Mouse (Mus musculus) forebrain, embryonic 12.5 days (tissue): ENCODE measurements around the gene Myo16. TPM values are rescaled to one million over a fixed set of nuclear protein-coding genes. Genes with fewer than 3 reads are reported as not detected.
A peak's percentile ranks its signal among the peaks of the same experiment; 100 is the strongest.

Experiments used
- ATAC-seq: fragments of 200-750 bp; cut with Nextera tagmentation; 2 replicates; pipeline ENCODE4 v1.8.0; 2017; ENCODE audit warnings: moderate TSS enrichment; ENCODE audit not compliant: low FRiP score
- H3K27ac ChIP-seq: fragments of 300-500 bp; sonication (generic); 2 replicates; pipeline ENCODE4 v1.5.1; 2016; ENCODE audit warnings: mild to moderate bottlenecking
- H3K27me3 ChIP-seq: fragments of 300-500 bp; sonication (generic); 2 replicates; pipeline ENCODE4 v1.6.1; 2016; ENCODE audit warnings: mild to moderate bottlenecking
- H3K36me3 ChIP-seq: fragments of 300-500 bp; sonication (generic); replicated peaks from 2 replicates; pipeline ENCODE4 v1.6.1; 2016; ENCODE audit warnings: mild to moderate bottlenecking
- H3K4me1 ChIP-seq: fragments of 300-500 bp; sonication (generic); 2 replicates; pipeline ENCODE4 v1.6.1; 2016
- H3K4me2 ChIP-seq: fragments of 300-500 bp; sonication (generic); 2 replicates; pipeline ENCODE4 v1.6.1; 2016; ENCODE audit warnings: mild to moderate bottlenecking, moderate library complexity
- H3K4me3 ChIP-seq: fragments of 300-500 bp; sonication (generic); replicated peaks from 2 replicates; pipeline ENCODE4 v1.5.1; 2016; ENCODE audit warnings: mild to moderate bottlenecking
- H3K9ac ChIP-seq: fragments of 300-500 bp; sonication (generic); 2 replicates; pipeline ENCODE4 v1.6.1; 2016; ENCODE audit warnings: mild to moderate bottlenecking
- H3K9me3 ChIP-seq: fragments of 300-500 bp; sonication (generic); 2 replicates; pipeline ENCODE4 v1.6.1; 2016
- WGBS: fragments of 180-500 bp; shearing (Covaris S2); methylation state at CpG from one replicate; pipeline ENCODE4 v1.1.7; 2016; 5-methylcytosine and 5-hydroxymethylcytosine counted together
- polyA plus RNA-seq: library from polyadenylated mRNA; unstranded; fragments of >200 nt; fragmentation: Nextera tagmentation; extraction: Ambion mirVana; gene quantifications from 2 replicates; pipeline ENCODE4 v1.2.1, GENCODE M21; 2016

The Myo16 gene
- polyA plus RNA-seq, 1 experiment from 2014 or later: 1.8 TPM

GRCm38 (mm10) chr8:10161106-10161505 lies 7.4 kb downstream of the Myo16 start:
- Histone ChIP-seq H3K9ac (no peak overlapping the region), H3K27ac (no peak overlapping the region), H3K4me2 (no peak overlapping the region), H3K36me3 (no peaks in the 10 kb centered on the region), H3K27me3 (no peaks in the 10 kb centered on the region), H3K4me3 (no peak overlapping the region), H3K9me3 (no peaks in the 10 kb centered on the region), H3K4me1 (no peaks in the 10 kb centered on the region)
- ATAC-seq: no peak
- WGBS: 83% methylated on average over 3 of the region's 3 CpGs

- no peak overlapping the region for H3K27ac ChIP-seq
- no peak overlapping the region for H3K9ac ChIP-seq
- no peak overlapping the region for H3K4me2 ChIP-seq
- ATAC-seq: no peak
- no peaks in the 10 kb centered on the region for H3K9me3 ChIP-seq
- H3K36me3 ChIP-seq: no peaks in the 10 kb centered on the region
- 74% methylated on average over 2 of the region's 2 CpGs for WGBS
- H3K4me3 ChIP-seq: no peak overlapping the region
- no peaks in the 10 kb centered on the region; the same call in 1 of the 2 replicates for H3K27me3 ChIP-seq
- no peaks in the 10 kb centered on the region for H3K4me1 ChIP-seq
Observed at GRCm38 (mm10) chr8:10164959-10165358, 11.2 kb downstream of the Myo16 start.

DNA sequence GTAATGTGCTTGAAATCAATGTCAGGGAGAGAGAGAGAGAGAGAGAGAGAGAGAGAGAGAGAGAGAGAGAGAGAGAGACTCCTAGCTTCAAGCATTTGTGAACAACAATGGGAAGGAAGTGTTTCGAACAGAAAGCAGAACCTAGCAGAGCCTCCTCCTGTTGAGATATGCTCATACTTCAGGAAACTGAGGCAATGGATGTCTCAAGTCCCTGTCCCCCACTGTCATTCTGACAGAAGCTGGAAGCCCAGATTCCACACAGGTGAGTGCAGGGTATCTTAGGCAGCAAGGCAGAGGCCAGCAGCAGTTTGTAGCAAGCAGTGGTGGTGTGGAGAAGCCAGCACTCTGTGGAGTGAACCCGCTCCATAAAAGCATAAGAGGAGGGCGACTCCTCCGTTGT lies 14.6 kb downstream of the Myo16 start:
- no peak for ATAC-seq
- peaks cover 11% of the 10 kb centered on the region for H3K4me1 ChIP-seq
- H3K36me3 ChIP-seq: no peaks in the 10 kb centered on the region
- H3K27me3 ChIP-seq: no peaks in the 10 kb centered on the region; the same call in 1 of the 2 replicates
- no peak overlapping the region for H3K9ac ChIP-seq
- H3K4me3 ChIP-seq: no peak overlapping the region
- H3K4me2 ChIP-seq: no peak overlapping the region
- no peaks in the 10 kb centered on the region for H3K9me3 ChIP-seq
- no peak overlapping the region for H3K27ac ChIP-seq
- WGBS: 92% methylated on average over 4 of the region's 4 CpGs

GRCm38 (mm10) chr8:10169894-10170293 lies 16.2 kb downstream of the Myo16 start:
- no peaks in the 10 kb centered on the region for H3K36me3 ChIP-seq
- ATAC-seq: no peak
- no peaks in the 10 kb centered on the region; the same call in 1 of the 2 replicates for H3K27me3 ChIP-seq
- WGBS: 81% methylated on average over 3 of the region's 3 CpGs
- H3K4me3 ChIP-seq: no peak overlapping the region
- H3K27ac ChIP-seq: no peak overlapping the region
- no peaks in the 10 kb centered on the region for H3K9me3 ChIP-seq
- H3K4me2 ChIP-seq: no peak overlapping the region
- peaks cover 27% of the 10 kb centered on the region for H3K4me1 ChIP-seq
- no peak overlapping the region for H3K9ac ChIP-seq

DNA sequence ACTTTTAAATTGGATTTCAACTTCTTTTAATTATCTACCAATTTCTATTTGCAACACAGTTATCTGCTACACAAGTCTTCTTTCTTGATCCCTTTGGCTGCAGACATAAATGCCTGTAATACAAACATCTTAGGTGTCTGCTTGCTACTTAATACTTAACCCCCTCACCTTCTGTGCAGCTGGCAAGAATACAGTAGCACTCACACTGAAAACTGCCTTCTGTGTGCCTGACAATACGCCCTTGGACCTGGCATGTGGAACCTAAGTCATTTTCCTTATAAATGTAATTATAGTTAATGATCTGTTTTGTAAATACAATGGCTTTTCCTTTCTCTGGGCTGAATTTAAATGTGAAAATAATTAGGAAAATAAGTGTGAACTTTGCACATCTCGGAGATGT lies 17.6 kb downstream of the Myo16 start:
- no peak overlapping the region for H3K4me3 ChIP-seq
- H3K27ac ChIP-seq: no peak overlapping the region
- H3K27me3 ChIP-seq: no peaks in the 10 kb centered on the region; the same call in 1 of the 2 replicates
- no peaks in the 10 kb centered on the region for H3K9me3 ChIP-seq
- H3K36me3 ChIP-seq: no peaks in the 10 kb centered on the region
- 46% methylated on average over 2 of the region's 2 CpGs for WGBS
- H3K4me1 ChIP-seq: peaks cover 31% of the 10 kb centered on the region
- no peak for ATAC-seq
- H3K9ac ChIP-seq: no peak overlapping the region
- no peak overlapping the region for H3K4me2 ChIP-seq

DNA sequence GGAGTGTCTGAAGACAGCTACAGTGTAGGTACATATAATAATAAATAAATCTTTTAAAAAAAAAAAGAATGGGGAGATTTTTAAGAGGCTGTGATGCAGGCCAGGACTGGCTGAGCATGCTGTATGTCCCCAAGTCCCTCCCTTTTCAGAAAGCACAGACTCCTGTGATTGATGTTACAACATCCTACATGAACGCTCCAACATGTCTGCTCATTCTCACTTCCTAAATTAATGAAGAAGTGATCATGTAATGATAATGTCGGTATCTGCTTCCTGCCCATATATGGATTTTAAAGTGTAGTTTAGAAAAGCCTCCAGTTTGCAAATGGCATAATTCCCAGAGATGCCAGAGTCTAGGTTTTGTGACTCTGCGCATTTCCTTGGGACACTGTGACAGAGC lies 18.6 kb downstream of the Myo16 start:
- Histone ChIP-seq H3K4me3 (no peak overlapping the region), H3K27ac (no peak overlapping the region), H3K27me3 (no peaks in the 10 kb centered on the region; the same call in 1 of the 2 replicates), H3K9me3 (no peaks in the 10 kb centered on the region), H3K4me2 (no peak overlapping the region), H3K4me1 (peaks cover 35% of the 10 kb centered on the region), H3K36me3 (no peaks in the 10 kb centered on the region), H3K9ac (no peak overlapping the region)
- 95% methylated on average over 3 of the region's 3 CpGs for WGBS
- no peak for ATAC-seq

DNA sequence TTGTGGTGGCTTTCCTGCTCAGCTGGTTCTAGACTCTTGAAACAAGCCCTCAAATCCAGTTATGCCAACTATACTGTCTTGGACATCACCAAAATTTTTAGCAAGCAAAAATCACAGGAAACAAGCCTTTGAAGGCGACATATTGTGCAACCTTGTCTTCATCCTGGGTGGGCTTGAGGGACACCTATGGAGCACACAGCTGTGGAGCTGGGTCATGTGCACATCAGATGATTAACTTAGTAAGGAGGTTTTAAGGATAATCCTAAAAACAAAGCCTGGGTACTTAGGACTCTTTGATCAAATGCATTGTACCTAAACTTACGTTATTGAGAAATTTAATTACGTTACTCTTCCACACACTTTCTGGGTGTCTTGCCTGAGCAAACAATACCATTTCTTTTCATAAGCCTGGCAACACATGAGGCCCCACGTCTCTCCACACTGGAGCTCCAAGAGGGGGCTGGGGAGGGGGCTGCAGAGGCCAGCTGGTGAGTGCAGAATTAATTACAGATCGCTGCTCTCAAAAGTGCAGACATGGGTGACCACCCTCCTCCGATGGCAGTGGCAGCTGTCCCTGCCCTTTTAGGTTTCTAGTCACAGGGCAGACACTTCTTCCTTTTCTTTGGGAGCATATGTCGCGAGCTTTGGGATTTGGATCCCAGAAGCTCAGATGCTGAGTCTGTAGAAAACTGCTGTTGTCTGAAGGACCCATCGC lies 19.5 kb downstream of the Myo16 start:
- 0 out of 2 replicates have a peak overlapping the region, but pooled peaks have one; percentile 31 for H3K27ac ChIP-seq
- no peak overlapping the region for H3K4me2 ChIP-seq
- 32% methylated on average over 9 of the region's 9 CpGs for WGBS
- no peak overlapping the region for H3K9ac ChIP-seq
- no peak overlapping the region for H3K4me3 ChIP-seq
- ATAC-seq: peak; percentile 64
- H3K27me3 ChIP-seq: no peaks in the 10 kb centered on the region; the same call in 1 of the 2 replicates
- H3K36me3 ChIP-seq: no peaks in the 10 kb centered on the region
- H3K4me1 ChIP-seq: peaks cover 35% of the 10 kb centered on the region
- H3K9me3 ChIP-seq: no peaks in the 10 kb centered on the region

- no peaks in the 10 kb centered on the region for H3K9me3 ChIP-seq
- peaks cover 35% of the 10 kb centered on the region for H3K4me1 ChIP-seq
- ATAC-seq: no peak
- no peak overlapping the region for H3K4me3 ChIP-seq
- 53% methylated on average over 5 of the region's 5 CpGs for whole genome bisulfite sequencing
- no peaks in the 10 kb centered on the region for H3K36me3 ChIP-seq
- H3K9ac ChIP-seq: no peak overlapping the region
- H3K27ac ChIP-seq: 0 out of 2 replicates have a peak overlapping the region, but pooled peaks have one; percentile 36
- no peak overlapping the region for H3K4me2 ChIP-seq
- no peaks in the 10 kb centered on the region; the same call in 1 of the 2 replicates for H3K27me3 ChIP-seq
Observed at GRCm38 (mm10) chr8:10174201-10174840, 20.6 kb downstream of the Myo16 start.

- peaks cover 35% of the 10 kb centered on the region for H3K4me1 ChIP-seq
- 84% methylated on average over 7 of the region's 7 CpGs for WGBS
- ATAC-seq: no peak
Observed at GRCm38 (mm10) chr8:10174841-10175680, 21.4 kb downstream of the Myo16 start.

GRCm38 (mm10) chr8:10175976-10176375 lies 22.3 kb downstream of the Myo16 start:
- H3K27ac ChIP-seq: no peak overlapping the region
- no peak overlapping the region for H3K4me2 ChIP-seq
- no peaks in the 10 kb centered on the region for H3K27me3 ChIP-seq
- no peak overlapping the region for H3K9ac ChIP-seq
- H3K36me3 ChIP-seq: no peaks in the 10 kb centered on the region
- H3K4me1 ChIP-seq: peaks cover 33% of the 10 kb centered on the region
- no peak for ATAC-seq
- 89% methylated on average over 4 of the region's 4 CpGs for WGBS
- no peaks in the 10 kb centered on the region for H3K9me3 ChIP-seq
- no peak overlapping the region for H3K4me3 ChIP-seq

More at GRCm38 (mm10) chr8:10174841-10175680, 21.4 kb downstream of the Myo16 start:
- Histone ChIP-seq H3K9ac (no peak overlapping the region), H3K4me2 (no peak overlapping the region), H3K27ac (no peak overlapping the region), H3K27me3 (no peaks in the 10 kb centered on the region), H3K4me3 (no peak overlapping the region), H3K9me3 (no peaks in the 10 kb centered on the region), H3K36me3 (no peaks in the 10 kb centered on the region)

DNA sequence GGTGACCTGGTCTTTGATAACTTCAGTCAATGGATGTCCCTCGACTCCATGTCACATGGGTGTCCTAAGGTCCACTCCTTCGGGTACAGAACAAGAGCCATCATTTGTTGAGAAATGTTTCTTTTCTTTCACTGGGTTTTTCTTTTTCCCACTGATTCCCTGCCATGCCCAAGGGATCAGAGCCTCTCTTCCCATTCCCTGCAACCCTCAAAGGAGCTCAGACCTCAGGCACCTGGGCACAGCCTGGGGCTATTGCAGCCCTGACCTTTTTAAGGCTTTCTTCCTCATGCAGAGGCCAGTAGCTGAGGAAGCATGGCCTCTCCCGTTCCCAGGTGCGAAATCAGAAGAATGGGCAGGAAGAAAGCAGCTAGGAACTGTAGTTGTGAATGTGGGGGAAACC lies 23.4 kb downstream of the Myo16 start:
- peaks cover 33% of the 10 kb centered on the region for H3K4me1 ChIP-seq
- no peak overlapping the region for H3K27ac ChIP-seq
- no peak for ATAC-seq
- no peak overlapping the region for H3K4me3 ChIP-seq
- no peaks in the 10 kb centered on the region for H3K36me3 ChIP-seq
- H3K27me3 ChIP-seq: no peaks in the 10 kb centered on the region
- no peaks in the 10 kb centered on the region for H3K9me3 ChIP-seq
- H3K9ac ChIP-seq: no peak overlapping the region
- WGBS: 71% methylated on average over 4 of the region's 4 CpGs
- H3K4me2 ChIP-seq: no peak overlapping the region

DNA sequence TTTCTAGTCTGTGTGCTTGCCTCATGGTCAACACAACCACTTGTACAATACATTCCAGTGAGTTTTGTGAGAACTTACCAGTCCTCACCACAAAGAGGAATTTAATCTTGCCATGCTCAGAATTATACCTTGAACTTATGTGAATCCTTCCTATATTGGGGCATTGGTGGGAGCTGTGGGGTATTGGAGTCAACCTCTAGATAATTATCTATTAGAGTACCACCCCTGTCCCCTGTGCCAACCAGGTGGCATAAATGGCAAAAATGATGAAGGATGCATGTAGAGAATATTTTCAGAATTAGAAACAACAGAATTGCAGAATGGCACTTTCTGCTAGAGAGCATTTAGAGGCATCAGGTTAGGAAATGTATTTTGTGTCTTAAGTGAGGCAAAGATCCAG lies 25.3 kb downstream of the Myo16 start:
- ATAC-seq: no peak
- Histone ChIP-seq H3K27me3 (no peaks in the 10 kb centered on the region), H3K36me3 (no peaks in the 10 kb centered on the region), H3K4me2 (no peak overlapping the region), H3K27ac (no peak overlapping the region), H3K9me3 (no peaks in the 10 kb centered on the region), H3K4me1 (peaks cover 18% of the 10 kb centered on the region), H3K9ac (no peak overlapping the region), H3K4me3 (no peak overlapping the region)
